Mouse (Mus musculus) forebrain, embryonic 10.5 days (tissue): Measurements from ENCODE around the gene Trim69. TPM values are rescaled to one million over a fixed set of nuclear protein-coding genes. Genes with fewer than 3 reads are reported as not detected.

Source experiments
- DNase-seq: peaks from one replicate; pipeline ENCODE4 v3.0.0-alpha.2; 2017; ENCODE audit warnings: low spot score; ENCODE audit errors: extremely low spot score
- H3K27ac ChIP-seq: fragments of 300-500 bp; sonication (generic); 2 replicates; pipeline ENCODE4 v1.5.1; 2016; ENCODE audit warnings: mild to moderate bottlenecking
- H3K27me3 ChIP-seq: fragments of 300-500 bp; sonication (generic); 2 replicates; pipeline ENCODE4 v1.6.1; 2016; ENCODE audit warnings: mild to moderate bottlenecking; ENCODE audit not compliant: poor library complexity, severe bottlenecking
- H3K36me3 ChIP-seq: fragments of 300-500 bp; sonication (generic); replicated peaks from 2 replicates; pipeline ENCODE4 v1.6.1; 2016; ENCODE audit warnings: mild to moderate bottlenecking, moderate library complexity
- H3K4me1 ChIP-seq: fragments of 300-500 bp; sonication (generic); 2 replicates; pipeline ENCODE4 v1.6.1; 2016
- H3K4me3 ChIP-seq: fragments of 300-500 bp; sonication (generic); 2 replicates; pipeline ENCODE4 v1.5.1; 2016; ENCODE audit warnings: mild to moderate bottlenecking, moderate library complexity
- H3K9me3 ChIP-seq: fragments of 300-500 bp; sonication (generic); 2 replicates; pipeline ENCODE4 v1.6.1; 2016; ENCODE audit warnings: mild to moderate bottlenecking, moderate library complexity
- WGBS: fragments of 180-500 bp; shearing (Covaris S2); methylation state at CpG from one replicate; pipeline ENCODE4 v1.1.7; 2016; 5-methylcytosine and 5-hydroxymethylcytosine counted together
- polyA plus RNA-seq: library from polyadenylated mRNA; unstranded; fragments of >200 nt; fragmentation: Nextera tagmentation; extraction: Ambion mirVana; gene quantifications from 2 replicates; pipeline ENCODE4 v1.2.1, GENCODE M21; 2016

The Trim69 gene
- polyA plus RNA-seq = 0.09 TPM in 1 of 2 replicates, not detected in the other

- 41% methylated on average over 2 of the region's 2 CpGs for WGBS
- H3K27ac ChIP-seq = no peak within 1 kb of the TSS
These were observed at the start of gene Trim69 for GRCm38 (mm10) chr2:122160680-122161079. Trim69 (plus strand) TSS chr2:122160700.

GRCm38 (mm10) chr2:122116888-122117287 lies 43.6 kb upstream of the Trim69 start:
- Histone ChIP-seq H3K36me3 (peaks cover 22% of the 10 kb centered on the region), H3K4me3 (peak overlapping the region; percentile 85; the same call in 1 of the 2 replicates), H3K4me1 (peaks cover 21% of the 10 kb centered on the region), H3K27me3 (no peaks in the 10 kb centered on the region), H3K27ac (peak overlapping the region; percentile 98; the same call in 1 of the 2 replicates), H3K9me3 (no peaks in the 10 kb centered on the region)
- no peak for DNase-seq
- 94% methylated on average over 2 of the region's 2 CpGs for WGBS

More at GRCm38 (mm10) chr2:122160680-122161079, at the start of gene Trim69:
- Histone ChIP-seq H3K36me3 (no peaks in the 10 kb centered on the region), H3K4me1 (peaks cover 4% of the 10 kb centered on the region; the same call in 1 of the 2 replicates), H3K9me3 (no peaks in the 10 kb centered on the region), H3K27me3 (no peaks in the 10 kb centered on the region), H3K4me3 (no peak within 1 kb of the TSS)
- peak; percentile 75 for DNase-seq

- peak within 1 kb of the TSS; percentile 85 for H3K4me3 ChIP-seq
- no peaks in the 10 kb centered on the region for H3K9me3 ChIP-seq
- H3K27ac ChIP-seq = peak within 1 kb of the TSS; percentile 98
- WGBS = under 1% methylated on average over 47 of the region's 47 CpGs
- H3K4me1 ChIP-seq = peaks cover 21% of the 10 kb centered on the region
- H3K36me3 ChIP-seq = peaks cover 14% of the 10 kb centered on the region
- DNase-seq = peak; percentile 99
- H3K27me3 ChIP-seq = no peaks in the 10 kb centered on the region
These were observed 42.2 kb upstream of the Trim69 start, which contains the start of gene Spg11 for GRCm38 (mm10) chr2:122117961-122118958. Spg11 (minus strand) TSS chr2:122118386.

GRCm38 (mm10) chr2:122125680-122126572 lies 34.6 kb upstream of the Trim69 start:
- Histone ChIP-seq H3K4me3 (no peak overlapping the region), H3K4me1 (peaks cover 22% of the 10 kb centered on the region), H3K27ac (no peak overlapping the region), H3K27me3 (no peaks in the 10 kb centered on the region), H3K36me3 (no peaks in the 10 kb centered on the region), H3K9me3 (no peaks in the 10 kb centered on the region)
- 62% methylated on average over 12 of the region's 12 CpGs for WGBS
- no peak for DNase-seq

- Histone ChIP-seq H3K27me3 (no peaks in the 10 kb centered on the region), H3K36me3 (no peaks in the 10 kb centered on the region), H3K27ac (no peak overlapping the region), H3K9me3 (no peaks in the 10 kb centered on the region), H3K4me3 (no peak overlapping the region), H3K4me1 (peaks cover 22% of the 10 kb centered on the region)
- DNase-seq = no peak
- 52% methylated on average over 5 of the region's 5 CpGs for WGBS
These were observed 33.6 kb upstream of the Trim69 start for GRCm38 (mm10) chr2:122126765-122127347.

- Histone ChIP-seq H3K9me3 (no peaks in the 10 kb centered on the region), H3K4me1 (peaks cover 22% of the 10 kb centered on the region), H3K4me3 (no peak overlapping the region), H3K27ac (no peak overlapping the region), H3K27me3 (no peaks in the 10 kb centered on the region), H3K36me3 (no peaks in the 10 kb centered on the region)
- DNase-seq = no peak
- 96% methylated on average over 4 of the region's 4 CpGs for WGBS
These were observed 32.9 kb upstream of the Trim69 start for GRCm38 (mm10) chr2:122127635-122128034.

- Histone ChIP-seq H3K27ac (no peak overlapping the region), H3K4me1 (peaks cover 8% of the 10 kb centered on the region), H3K4me3 (no peak overlapping the region), H3K9me3 (no peaks in the 10 kb centered on the region), H3K27me3 (no peaks in the 10 kb centered on the region), H3K36me3 (no peaks in the 10 kb centered on the region)
- 93% methylated on average over 2 of the region's 2 CpGs for WGBS
- DNase-seq = no peak
These were observed 28.4 kb upstream of the Trim69 start for GRCm38 (mm10) chr2:122132078-122132477.

- Histone ChIP-seq H3K27ac (no peak overlapping the region), H3K36me3 (no peaks in the 10 kb centered on the region), H3K4me3 (no peak overlapping the region), H3K9me3 (no peaks in the 10 kb centered on the region), H3K4me1 (peaks cover 3% of the 10 kb centered on the region), H3K27me3 (no peaks in the 10 kb centered on the region)
- no peak for DNase-seq
- WGBS = 90% methylated on average over 2 of the region's 2 CpGs
These were observed 27.9 kb upstream of the Trim69 start for GRCm38 (mm10) chr2:122132618-122133017.

- Histone ChIP-seq H3K36me3 (no peaks in the 10 kb centered on the region), H3K4me1 (no peaks in the 10 kb centered on the region), H3K9me3 (no peaks in the 10 kb centered on the region), H3K27me3 (no peaks in the 10 kb centered on the region), H3K27ac (no peak overlapping the region), H3K4me3 (no peak overlapping the region)
- DNase-seq = no peak
- 64% methylated on average over 5 of the region's 5 CpGs for WGBS
These were observed 22.5 kb upstream of the Trim69 start for GRCm38 (mm10) chr2:122137839-122138465.

- H3K36me3 ChIP-seq = no peaks in the 10 kb centered on the region
- H3K27me3 ChIP-seq = no peaks in the 10 kb centered on the region
- 92% methylated on average over 2 of the region's 2 CpGs for WGBS
- H3K4me3 ChIP-seq = no peak overlapping the region
- no peaks in the 10 kb centered on the region for H3K9me3 ChIP-seq
- no peak for DNase-seq
- no peak overlapping the region for H3K27ac ChIP-seq
- no peaks in the 10 kb centered on the region for H3K4me1 ChIP-seq
These were observed 19.7 kb upstream of the Trim69 start for GRCm38 (mm10) chr2:122140815-122141214.

- Histone ChIP-seq H3K27me3 (no peaks in the 10 kb centered on the region), H3K27ac (no peak overlapping the region)
These were observed 19.1 kb upstream of the Trim69 start for GRCm38 (mm10) chr2:122141332-122141967.

More at GRCm38 (mm10) chr2:122141332-122141967, 19.1 kb upstream of the Trim69 start:
- no peaks in the 10 kb centered on the region for H3K36me3 ChIP-seq
- no peak for DNase-seq
- no peaks in the 10 kb centered on the region for H3K4me1 ChIP-seq
- no peak overlapping the region for H3K4me3 ChIP-seq
- no peaks in the 10 kb centered on the region for H3K9me3 ChIP-seq
- 78% methylated on average over 5 of the region's 5 CpGs for WGBS
